Mouse (Mus musculus) forebrain, postnatal 0 days (tissue): ENCODE measurements at regions not wholly inside any gene's neighbourhood (a gene's known extent, or its start where the extent isn't known, plus 50 kb on each side); places are given as distances from the start of the nearest gene placed in this dataset.

ENCODE experiments used
- ATAC-seq: fragments of 200-750 bp; cut with Nextera tagmentation; 2 replicates; pipeline ENCODE4 v1.8.0; 2017; ENCODE audit warnings: mild to moderate bottlenecking, moderate library complexity
- DNase-seq: peaks from one replicate; pipeline ENCODE4 v3.0.0-alpha.2; 2015
- H3K27ac ChIP-seq: fragments of 300-500 bp; sonication (generic); 2 replicates; pipeline ENCODE4 v1.5.1; 2014; ENCODE audit warnings: low read depth, mild to moderate bottlenecking, antibody characterized with exemption, low read length, moderate library complexity, mixed read lengths
- H3K27me3 ChIP-seq: fragments of 300-500 bp; sonication (generic); 2 replicates; pipeline ENCODE4 v1.6.1; 2014; ENCODE audit warnings: mild to moderate bottlenecking, low read length, mixed read lengths; ENCODE audit not compliant: insufficient read depth
- H3K36me3 ChIP-seq: fragments of 300-500 bp; sonication (generic); 2 replicates; pipeline ENCODE4 v1.6.1; 2014; ENCODE audit warnings: mild to moderate bottlenecking, moderate library complexity; ENCODE audit not compliant: insufficient read depth
- H3K4me1 ChIP-seq: fragments of 300-500 bp; sonication (generic); 2 replicates; pipeline ENCODE4 v1.6.1; 2014; ENCODE audit warnings: antibody characterized with exemption; ENCODE audit not compliant: insufficient read depth
- H3K4me2 ChIP-seq: fragments of 300-500 bp; sonication (generic); 2 replicates; pipeline ENCODE4 v1.6.1; 2014; ENCODE audit warnings: low read depth, mild to moderate bottlenecking, moderate library complexity
- H3K4me3 ChIP-seq: fragments of 300-500 bp; sonication (generic); 2 replicates; pipeline ENCODE4 v1.5.1; 2014; ENCODE audit warnings: low read depth, low read length, mixed read lengths
- H3K9ac ChIP-seq: fragments of 300-500 bp; sonication (generic); 2 replicates; pipeline ENCODE4 v1.6.1; 2014; ENCODE audit warnings: mild to moderate bottlenecking
- H3K9me3 ChIP-seq: fragments of 300-500 bp; sonication (generic); 2 replicates; pipeline ENCODE4 v1.6.1; 2016; ENCODE audit warnings: low read length
- CTCF ChIP-seq: sonication (generic); IDR thresholded peaks from 2 replicates; pipeline ENCODE4 v1.5.1; 2016; ENCODE audit warnings: antibody characterized with exemption, control low read depth, low read depth
- WGBS: fragments of 180-500 bp; shearing (Covaris S2); extraction: QIAGEN DNeasy Blood & Tissue Kit; methylation state at CpG from one replicate; pipeline ENCODE4 v1.1.7; 2014; 5-methylcytosine and 5-hydroxymethylcytosine counted together

GRCm38 (mm10) chr1:81954507-81954906 lies 278.4 kb upstream of the Gm9747 start:
- no peaks in the 10 kb centered on the region for H3K9me3 ChIP-seq
- TF ChIP-seq CTCF: no peak
- WGBS: 85% methylated on average over 2 of the region's 2 CpGs
- ATAC-seq (no peak), DNase-seq (no peak)
- H3K27ac ChIP-seq: no peak overlapping the region
- H3K4me1 ChIP-seq: no peaks in the 10 kb centered on the region
- no peak overlapping the region for H3K4me2 ChIP-seq
- no peak overlapping the region for H3K9ac ChIP-seq
- H3K4me3 ChIP-seq: no peak overlapping the region
- no peaks in the 10 kb centered on the region for H3K27me3 ChIP-seq
- no peaks in the 10 kb centered on the region for H3K36me3 ChIP-seq

- 94% methylated on average over 1 of the region's 1 CpGs for WGBS
- DNase-seq (no peak), ATAC-seq (no peak)
- TF ChIP-seq CTCF: no peak
- Histone ChIP-seq H3K4me3 (no peak overlapping the region), H3K27ac (no peak overlapping the region), H3K27me3 (no peaks in the 10 kb centered on the region), H3K9me3 (no peaks in the 10 kb centered on the region), H3K4me2 (no peak overlapping the region), H3K4me1 (peaks cover 4% of the 10 kb centered on the region; the same call in 1 of the 2 replicates), H3K9ac (no peak overlapping the region), H3K36me3 (no peaks in the 10 kb centered on the region)
Measured at GRCm38 (mm10) chr1:81967062-81967461, 265.9 kb upstream of the Gm9747 start.

- ATAC-seq: no peak
- Histone ChIP-seq H3K27ac (no peak overlapping the region), H3K4me3 (no peak overlapping the region), H3K9me3 (no peaks in the 10 kb centered on the region), H3K27me3 (no peaks in the 10 kb centered on the region), H3K9ac (no peak overlapping the region), H3K4me2 (no peak overlapping the region), H3K36me3 (no peaks in the 10 kb centered on the region), H3K4me1 (peaks cover 4% of the 10 kb centered on the region; the same call in 1 of the 2 replicates)
- 29% methylated on average over 1 of the region's 1 CpGs for WGBS
- TF ChIP-seq CTCF: no peak
- peak; percentile 14 for DNase-seq
Measured at GRCm38 (mm10) chr1:81967746-81968295, 265.1 kb upstream of the Gm9747 start.

GRCm38 (mm10) chr1:81972575-81972974 lies 260.3 kb upstream of the Gm9747 start:
- Histone ChIP-seq H3K4me1 (0 out of 2 replicates have a peak, but pooled peaks cover 1% of the 10 kb centered on the region), H3K36me3 (no peaks in the 10 kb centered on the region), H3K4me3 (no peak overlapping the region), H3K27me3 (no peaks in the 10 kb centered on the region), H3K27ac (no peak overlapping the region), H3K9ac (no peak overlapping the region), H3K9me3 (no peaks in the 10 kb centered on the region), H3K4me2 (no peak overlapping the region)
- 73% methylated on average over 5 of the region's 5 CpGs for WGBS
- DNase-seq (no peak), ATAC-seq (no peak)
- no peak for TF ChIP-seq CTCF

GRCm38 (mm10) chr1:81973481-81973880 lies 259.4 kb upstream of the Gm9747 start:
- Histone ChIP-seq H3K9me3 (no peaks in the 10 kb centered on the region), H3K4me3 (no peak overlapping the region), H3K27me3 (no peaks in the 10 kb centered on the region), H3K4me2 (no peak overlapping the region), H3K4me1 (no peaks in the 10 kb centered on the region), H3K36me3 (no peaks in the 10 kb centered on the region), H3K27ac (no peak overlapping the region), H3K9ac (no peak overlapping the region)
- ATAC-seq: no peak
- TF ChIP-seq CTCF: no peak
- DNase-seq: no peak
- 95% methylated on average over 4 of the region's 4 CpGs for WGBS

GRCm38 (mm10) chr1:82007943-82008342 lies 225.0 kb upstream of the Gm9747 start:
- no peak for TF ChIP-seq CTCF
- Histone ChIP-seq H3K9ac (no peak overlapping the region), H3K27me3 (no peaks in the 10 kb centered on the region), H3K4me3 (no peak overlapping the region), H3K36me3 (no peaks in the 10 kb centered on the region), H3K27ac (no peak overlapping the region), H3K4me1 (no peaks in the 10 kb centered on the region), H3K4me2 (no peak overlapping the region), H3K9me3 (no peaks in the 10 kb centered on the region)
- 46% methylated on average over 5 of the region's 5 CpGs for WGBS
- ATAC-seq (no peak), DNase-seq (no peak)

- TF ChIP-seq CTCF: no peak
- H3K9me3 ChIP-seq: no peaks in the 10 kb centered on the region
Measured at GRCm38 (mm10) chr1:82008805-82009204, 224.1 kb upstream of the Gm9747 start.

More at GRCm38 (mm10) chr1:82008805-82009204, 224.1 kb upstream of the Gm9747 start:
- Histone ChIP-seq H3K4me2 (no peak overlapping the region), H3K4me1 (no peaks in the 10 kb centered on the region), H3K27ac (no peak overlapping the region), H3K36me3 (no peaks in the 10 kb centered on the region), H3K9ac (no peak overlapping the region), H3K27me3 (no peaks in the 10 kb centered on the region), H3K4me3 (no peak overlapping the region)
- 81% methylated on average over 4 of the region's 4 CpGs for WGBS
- ATAC-seq (no peak), DNase-seq (no peak)
